Mouse (Mus musculus): ENCODE results near the gene Gpr85. TPM values are rescaled to one million over a fixed set of nuclear protein-coding genes. Genes with fewer than 3 reads are reported as not detected.
"Not testable (repeated sequence)": the region's sequence is repeated elsewhere in the genome, so short reads cannot be mapped to it uniquely, and the experiment has no call there.

Gpr85 gene
- total RNA-seq (2015; ENCODE audit: low replicate concordance) (0.19 TPM in 1 of 2 replicates, not detected in the other), total RNA-seq (2017; ENCODE audit: low replicate concordance) (not detected in 2 replicates)

- no peak for ATAC-seq (replicated peaks; ENCODE audit: low FRiP score, poor library complexity, severe bottlenecking)
Observed at GRCm38 (mm10) chr6:13839345-13840054, at the start of gene Gpr85. Gpr85 (minus strand) TSS chr6:13839942.

GRCm38 (mm10) chr6:13884877-13885592 is 45.3 kb upstream of the Gpr85 start:
- no peak for ATAC-seq (replicated peaks; ENCODE audit: low FRiP score, poor library complexity, severe bottlenecking)

GRCm38 (mm10) chr6:13882919-13883318 is 43.2 kb upstream of the Gpr85 start:
- ATAC-seq (replicated peaks; ENCODE audit: low FRiP score, poor library complexity, severe bottlenecking) = no peak

GRCm38 (mm10) chr6:13873959-13874358 is 34.2 kb upstream of the Gpr85 start:
- ATAC-seq (replicated peaks; ENCODE audit: low FRiP score, poor library complexity, severe bottlenecking) = no peak

- no peak for ATAC-seq (replicated peaks; ENCODE audit: low FRiP score, poor library complexity, severe bottlenecking)
Observed at GRCm38 (mm10) chr6:13872076-13872475, 32.3 kb upstream of the Gpr85 start.

- peak; percentile 76 for ATAC-seq (replicated peaks; ENCODE audit: low FRiP score, poor library complexity, severe bottlenecking)
Observed at GRCm38 (mm10) chr6:13871625-13871958, 31.9 kb upstream of the Gpr85 start.

- peak; percentile 100 for ATAC-seq (replicated peaks; ENCODE audit: low FRiP score, poor library complexity, severe bottlenecking)
Observed at GRCm38 (mm10) chr6:13870919-13871624, 31.3 kb upstream of the Gpr85 start, which contains the start of gene 2610001J05Rik. 2610001J05Rik (minus strand) TSS chr6:13871518.

- ATAC-seq (replicated peaks; ENCODE audit: low FRiP score, poor library complexity, severe bottlenecking) = no peak
Observed at GRCm38 (mm10) chr6:13870289-13870741, 30.6 kb upstream of the Gpr85 start.

GRCm38 (mm10) chr6:13860596-13860995 is 20.9 kb upstream of the Gpr85 start:
- ATAC-seq (replicated peaks; ENCODE audit: low FRiP score, poor library complexity, severe bottlenecking) = no peak

GRCm38 (mm10) chr6:13859877-13860585 is 20.3 kb upstream of the Gpr85 start:
- no peak for ATAC-seq (replicated peaks; ENCODE audit: low FRiP score, poor library complexity, severe bottlenecking)

- ATAC-seq (replicated peaks; ENCODE audit: low FRiP score, poor library complexity, severe bottlenecking) = no peak
Observed at GRCm38 (mm10) chr6:13854230-13854629, 14.5 kb upstream of the Gpr85 start.

GRCm38 (mm10) chr6:13853244-13853643 is 13.5 kb upstream of the Gpr85 start:
- ATAC-seq (replicated peaks; ENCODE audit: low FRiP score, poor library complexity, severe bottlenecking) = no peak

- not testable (repeated sequence) for ATAC-seq (replicated peaks; ENCODE audit: low FRiP score, poor library complexity, severe bottlenecking)
Observed at GRCm38 (mm10) chr6:13846031-13846430, 6.3 kb upstream of the Gpr85 start.

- ATAC-seq (replicated peaks; ENCODE audit: low FRiP score, poor library complexity, severe bottlenecking) = no peak
Observed at GRCm38 (mm10) chr6:13838677-13839344, 931 bp downstream of the Gpr85 start.

- no peak for ATAC-seq (replicated peaks; ENCODE audit: low FRiP score, poor library complexity, severe bottlenecking)
Observed at GRCm38 (mm10) chr6:13837916-13838676, 1.6 kb downstream of the Gpr85 start.

GRCm38 (mm10) chr6:13836967-13837570 is 2.7 kb downstream of the Gpr85 start:
- no peak for ATAC-seq (replicated peaks; ENCODE audit: low FRiP score, poor library complexity, severe bottlenecking)

- ATAC-seq (replicated peaks; ENCODE audit: low FRiP score, poor library complexity, severe bottlenecking) = no peak
Observed at GRCm38 (mm10) chr6:13835720-13836665, 3.7 kb downstream of the Gpr85 start.

Measured in erythroblast, adult 5-6 weeks (primary cell).